Mouse (Mus musculus) urinary bladder, adult 2 months (tissue): Measurements from ENCODE around the gene Psmb11. TPM values are rescaled to one million over a fixed set of nuclear protein-coding genes. Genes with fewer than 3 reads are reported as not detected.

Source experiments
- polyA plus RNA-seq: library from polyadenylated mRNA; depleted of rRNA; stranded (reverse); fragments of >200 nt; gene quantifications from 2 replicates; pipeline ENCODE4 v1.2.3, GENCODE M21; 2012; rRNA removed

Psmb11 gene
- polyA plus RNA-seq, 1 experiment: not detected

Other genes starting within 250 kb of the Psmb11 start
- gene Slc7a7, start 203.7 kb upstream of the Psmb11 start, polyA plus RNA-seq: 8.9 TPM in 2 replicates
- 221 and 233 TPM in 2 replicates for gene Mrpl52, start 194.5 kb upstream of the Psmb11 start, polyA plus RNA-seq
- gene Mmp14, start 189.8 kb upstream of the Psmb11 start, polyA plus RNA-seq: 202 and 226 TPM in 2 replicates
- 81.0 and 93.8 TPM in 2 replicates for gene Lrp10, start 157.3 kb upstream of the Psmb11 start, polyA plus RNA-seq
- gene Rem2, start 145.3 kb upstream of the Psmb11 start, polyA plus RNA-seq: 0.28 and 0.32 TPM in 2 replicates
- gene Prmt5, start 103.9 kb upstream of the Psmb11 start, polyA plus RNA-seq: 38.1 and 40.2 TPM in 2 replicates
- 14.1 and 14.2 TPM in 2 replicates for gene Haus4, start 66.8 kb upstream of the Psmb11 start, polyA plus RNA-seq
- 38.5 and 43.1 TPM in 2 replicates for gene Ajuba, start 43.9 kb upstream of the Psmb11 start, polyA plus RNA-seq
- gene 4931414P19Rik, start 15.4 kb upstream of the Psmb11 start, polyA plus RNA-seq: 9.0 and 9.4 TPM in 2 replicates
- 146 and 179 TPM in 2 replicates for gene Psmb5, start 3.4 kb upstream of the Psmb11 start, polyA plus RNA-seq
- not detected in 2 replicates for gene Gm17606, start 19.5 kb downstream of the Psmb11 start, polyA plus RNA-seq
- gene Cdh24, start 19.9 kb downstream of the Psmb11 start, polyA plus RNA-seq: 1.5 and 1.6 TPM in 2 replicates
- gene 1700123O20Rik, start 64.8 kb downstream of the Psmb11 start, polyA plus RNA-seq: 55.7 and 64.4 TPM in 2 replicates
- 129 and 169 TPM in 2 replicates for gene Acin1, start 65.5 kb downstream of the Psmb11 start, polyA plus RNA-seq
- 0.06 and 0.14 TPM in 2 replicates for gene Gm29776, start 77.4 kb downstream of the Psmb11 start, polyA plus RNA-seq
- 0.40 and 0.47 TPM in 2 replicates for gene Cebpe, start 90.7 kb downstream of the Psmb11 start, polyA plus RNA-seq
- gene Slc7a8, start 160.5 kb downstream of the Psmb11 start, polyA plus RNA-seq: 20.0 and 27.4 TPM in 2 replicates
- 0.06 and 0.08 TPM in 2 replicates for gene Rnf212b, start 192.7 kb downstream of the Psmb11 start, polyA plus RNA-seq
- 5.0 and 6.4 TPM in 2 replicates for gene Homez, start 249.5 kb downstream of the Psmb11 start, polyA plus RNA-seq